Mouse (Mus musculus): ENCODE measurements around the gene Ccr10. TPM values are rescaled to one million over a fixed set of nuclear protein-coding genes. Genes with fewer than 3 reads are reported as not detected.

The Ccr10 gene
- polyA plus RNA-seq, 1 experiment from 2014 or later = 0.20 TPM

GRCm38 (mm10) chr11:101194137-101194536 is 18.9 kb upstream of the Ccr10 start:
- no peaks in the 10 kb centered on the region for H3K27me3 ChIP-seq (ENCODE audit: insufficient read depth, poor library complexity, severe bottlenecking)
- H3K4me3 ChIP-seq = no peak overlapping the region
- WGBS = 90% methylated on average over 5 of the region's 5 CpGs
- H3K9me3 ChIP-seq = no peaks in the 10 kb centered on the region
- no peak overlapping the region for H3K27ac ChIP-seq
- peaks cover 51% of the 10 kb centered on the region for H3K36me3 ChIP-seq
- DNase-seq (ENCODE audit: low spot score) = no peak
- H3K4me1 ChIP-seq (replicated peaks) = peaks cover 31% of the 10 kb centered on the region

DNA sequence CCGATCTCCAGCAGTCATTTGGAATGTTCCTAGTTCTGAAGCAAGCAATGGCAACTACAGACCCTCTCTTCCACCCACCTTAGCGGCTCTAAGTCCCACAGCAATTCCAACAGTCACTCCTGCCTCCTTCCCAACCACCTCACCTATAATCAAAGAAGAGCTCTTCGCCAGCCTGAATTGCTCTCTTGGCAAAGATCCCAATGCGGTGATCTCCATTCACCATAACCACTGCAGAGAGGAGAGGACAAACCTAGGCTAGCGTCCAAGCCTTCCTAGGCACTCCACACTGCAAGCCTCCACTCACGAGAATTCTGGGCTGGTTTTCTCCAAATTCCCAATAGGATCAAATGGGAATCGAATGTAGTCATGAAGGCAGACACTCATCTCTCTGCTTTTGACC is 17.8 kb upstream of the Ccr10 start:
- 89% methylated on average over 7 of the region's 7 CpGs for WGBS

DNA sequence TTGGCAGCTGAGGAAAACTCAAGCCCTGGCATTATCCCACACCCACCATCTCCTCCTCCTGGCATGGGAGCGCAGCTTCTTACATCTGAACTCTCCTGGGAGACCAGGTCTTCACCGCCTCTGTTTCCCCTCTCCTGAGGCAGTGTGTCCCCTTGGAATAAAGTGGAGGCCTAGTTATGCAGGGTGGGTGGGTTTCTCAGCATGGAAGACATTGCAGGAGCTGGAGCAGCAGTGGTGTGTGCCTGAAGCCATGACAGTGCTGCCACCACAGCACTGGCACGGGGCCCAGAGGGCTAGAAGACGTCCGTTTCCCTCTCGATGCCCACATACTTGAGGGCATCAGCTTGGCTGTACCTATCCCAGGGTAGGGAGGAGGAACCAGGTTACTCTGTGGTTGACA is 17.4 kb upstream of the Ccr10 start:
- Histone ChIP-seq H3K27me3 (ENCODE audit: insufficient read depth, poor library complexity, severe bottlenecking) (no peaks in the 10 kb centered on the region), H3K27ac (0 out of 2 replicates have a peak overlapping the region, but pooled peaks have one; percentile 30), H3K36me3 (peaks cover 36% of the 10 kb centered on the region), H3K9me3 (no peaks in the 10 kb centered on the region), H3K4me3 (no peak overlapping the region), H3K4me1 (replicated peaks) (peaks cover 45% of the 10 kb centered on the region)
- 93% methylated on average over 6 of the region's 6 CpGs for whole genome bisulfite sequencing
- no peak for DNase-seq (ENCODE audit: low spot score)

More for the DNA sequence above, 17.8 kb upstream of the Ccr10 start:
- Histone ChIP-seq H3K27ac (0 out of 2 replicates have a peak overlapping the region, but pooled peaks have one; percentile 30), H3K4me1 (replicated peaks) (peaks cover 42% of the 10 kb centered on the region), H3K4me3 (no peak overlapping the region), H3K27me3 (ENCODE audit: insufficient read depth, poor library complexity, severe bottlenecking) (no peaks in the 10 kb centered on the region), H3K36me3 (peaks cover 40% of the 10 kb centered on the region), H3K9me3 (no peaks in the 10 kb centered on the region)
- DNase-seq (ENCODE audit: low spot score) = no peak

- Histone ChIP-seq H3K9me3 (no peaks in the 10 kb centered on the region), H3K4me1 (replicated peaks) (peaks cover 45% of the 10 kb centered on the region), H3K4me3 (no peak overlapping the region), H3K36me3 (peaks cover 30% of the 10 kb centered on the region), H3K27ac (peak overlapping the region; percentile 89), H3K27me3 (ENCODE audit: insufficient read depth, poor library complexity, severe bottlenecking) (no peaks in the 10 kb centered on the region)
- DNase-seq (ENCODE audit: low spot score) = no peak
- 85% methylated on average over 4 of the region's 4 CpGs for WGBS
Measured at GRCm38 (mm10) chr11:101191919-101192470, 16.8 kb upstream of the Ccr10 start.

DNA sequence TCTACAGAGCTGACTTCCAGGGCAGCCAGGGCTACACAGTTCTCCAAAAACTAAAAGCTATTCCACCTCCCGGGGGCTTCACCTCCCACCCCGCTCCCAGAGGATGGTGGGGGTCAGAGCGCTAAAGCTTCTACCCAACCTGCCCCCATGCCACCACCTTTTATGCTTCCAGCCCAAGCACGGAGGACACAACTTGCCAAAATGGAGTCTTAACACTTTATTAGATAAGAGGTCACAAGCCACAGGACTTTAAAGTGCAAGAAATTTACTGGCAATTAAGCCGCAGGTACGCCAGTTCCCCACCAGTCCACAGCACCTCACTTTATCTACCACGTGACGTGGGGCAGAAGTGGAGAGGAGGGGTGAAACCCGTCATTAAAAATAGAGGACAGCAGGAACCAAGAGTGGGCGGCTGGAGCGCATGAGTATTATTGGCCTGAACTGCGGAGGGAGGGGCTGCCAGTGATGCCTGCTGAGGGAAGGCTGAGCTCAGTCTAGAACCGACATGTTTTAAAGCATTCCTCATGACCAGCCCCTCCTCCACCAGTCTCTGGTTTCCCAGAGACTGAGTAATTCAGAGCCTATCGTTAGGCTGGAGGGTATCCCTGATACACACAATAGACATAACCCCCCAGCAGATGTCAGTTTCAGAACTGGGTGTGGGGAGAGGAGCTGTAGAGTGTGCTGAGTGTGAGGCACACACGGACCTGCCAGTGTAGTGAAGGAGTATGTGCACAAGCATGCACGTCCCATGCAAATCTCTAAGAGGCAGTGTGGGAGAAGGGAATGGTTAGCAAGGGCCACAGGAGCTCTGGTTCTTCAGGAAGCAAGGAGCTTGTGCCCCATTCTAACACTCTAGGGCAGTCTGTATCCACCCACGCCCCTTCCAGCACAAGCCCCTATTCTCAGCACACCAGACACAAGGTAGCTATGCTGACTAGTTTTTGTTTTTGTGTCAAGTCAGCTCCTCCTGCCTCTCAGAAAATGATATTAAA is 16.0 kb upstream of the Ccr10 start:
- peak overlapping the region; percentile 89 for H3K27ac ChIP-seq
- DNase-seq (ENCODE audit: low spot score) = no peak

GRCm38 (mm10) chr11:101190181-101190912 is 15.1 kb upstream of the Ccr10 start:
- WGBS = 45% methylated on average over 8 of the region's 8 CpGs
- Histone ChIP-seq H3K4me3 (no peak overlapping the region), H3K4me1 (replicated peaks) (peaks cover 45% of the 10 kb centered on the region), H3K36me3 (peaks cover 19% of the 10 kb centered on the region), H3K27me3 (ENCODE audit: insufficient read depth, poor library complexity, severe bottlenecking) (no peaks in the 10 kb centered on the region), H3K9me3 (no peaks in the 10 kb centered on the region), H3K27ac (peak overlapping the region; percentile 89)
- DNase-seq (ENCODE audit: low spot score) = no peak

More for the DNA sequence above, 16.0 kb upstream of the Ccr10 start:
- Histone ChIP-seq H3K9me3 (no peaks in the 10 kb centered on the region), H3K36me3 (peaks cover 25% of the 10 kb centered on the region), H3K4me1 (replicated peaks) (peaks cover 45% of the 10 kb centered on the region), H3K27me3 (ENCODE audit: insufficient read depth, poor library complexity, severe bottlenecking) (no peaks in the 10 kb centered on the region), H3K4me3 (no peak overlapping the region)
- WGBS = 47% methylated on average over 17 of the region's 17 CpGs

DNA sequence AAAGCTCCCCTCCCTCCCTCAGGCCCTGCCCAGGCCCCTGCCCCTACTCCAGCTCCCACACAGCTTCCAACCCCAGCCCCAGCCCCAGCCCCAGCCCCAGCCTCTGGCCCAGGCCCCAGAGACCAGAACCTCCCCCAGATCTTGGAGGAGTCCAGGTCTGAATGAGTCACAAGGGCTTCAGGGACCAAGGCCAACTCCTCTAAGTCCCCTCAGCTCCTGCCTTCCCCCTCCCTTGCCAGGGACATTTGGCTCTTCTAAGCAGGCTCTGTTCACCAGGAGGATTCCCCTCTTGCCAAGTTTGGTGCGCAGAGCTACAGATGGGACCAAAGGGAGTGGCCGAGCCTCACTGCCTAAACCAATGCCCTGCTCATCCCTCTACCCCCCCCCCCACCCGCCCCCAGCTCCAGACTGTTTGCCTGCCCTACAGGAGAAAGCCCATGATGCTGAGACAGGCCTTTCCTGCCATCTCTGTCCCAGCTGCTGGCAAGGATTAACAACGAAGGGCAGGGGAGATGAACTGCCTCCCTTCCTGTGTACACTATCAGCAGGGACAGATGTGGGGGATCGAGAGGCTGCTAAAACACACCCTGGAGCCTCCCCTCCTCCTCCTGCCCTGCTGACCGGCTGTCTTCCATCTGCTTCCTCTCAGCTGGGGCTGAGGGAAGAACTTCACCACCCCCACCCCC is 14.4 kb upstream of the Ccr10 start:
- no peaks in the 10 kb centered on the region for H3K27me3 ChIP-seq (ENCODE audit: insufficient read depth, poor library complexity, severe bottlenecking)
- peaks cover 12% of the 10 kb centered on the region for H3K36me3 ChIP-seq
- peak; percentile 66 for DNase-seq (ENCODE audit: low spot score)
- 0 out of 2 replicates have a peak overlapping the region, but pooled peaks have one; percentile 26 for H3K4me3 ChIP-seq
- peaks cover 45% of the 10 kb centered on the region for H3K4me1 ChIP-seq (replicated peaks)
- WGBS = 12% methylated on average over 6 of the region's 6 CpGs
- H3K9me3 ChIP-seq = no peaks in the 10 kb centered on the region
- peak overlapping the region; percentile 89 for H3K27ac ChIP-seq

- Histone ChIP-seq H3K27me3 (ENCODE audit: insufficient read depth, poor library complexity, severe bottlenecking) (peaks cover 8% of the 10 kb centered on the region), H3K27ac (peak overlapping the region; percentile 89; the same call in 1 of the 2 replicates), H3K4me1 (replicated peaks) (peaks cover 52% of the 10 kb centered on the region), H3K36me3 (peaks cover 5% of the 10 kb centered on the region; the same call in 1 of the 2 replicates), H3K9me3 (no peaks in the 10 kb centered on the region), H3K4me3 (no peak overlapping the region)
- DNase-seq (ENCODE audit: low spot score) = no peak
- WGBS = 78% methylated on average over 11 of the region's 11 CpGs
Measured at GRCm38 (mm10) chr11:101188166-101188805, 13.0 kb upstream of the Ccr10 start.

DNA sequence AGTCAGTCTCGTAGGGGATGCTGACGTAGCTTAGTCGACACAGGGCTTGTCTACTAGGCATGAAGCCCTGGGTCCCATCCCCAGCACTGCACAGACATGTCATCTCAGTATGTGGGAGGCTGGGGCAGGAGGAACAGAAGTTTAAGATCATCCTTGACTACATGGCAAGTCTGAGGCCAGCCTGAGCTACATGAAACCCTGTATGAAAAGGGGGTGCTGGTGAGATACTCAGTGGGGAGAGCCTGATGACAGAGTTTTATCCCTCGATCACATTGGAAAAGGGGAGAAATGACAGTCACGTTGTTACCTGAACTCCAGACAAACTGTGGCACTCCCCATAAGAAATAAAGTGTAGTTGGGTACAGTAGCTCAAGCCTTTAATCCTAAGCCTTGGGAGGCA is 12.3 kb upstream of the Ccr10 start:
- Histone ChIP-seq H3K4me3 (no peak overlapping the region), H3K27ac (no peak overlapping the region), H3K27me3 (ENCODE audit: insufficient read depth, poor library complexity, severe bottlenecking) (peaks cover 13% of the 10 kb centered on the region), H3K36me3 (peaks cover 2% of the 10 kb centered on the region; the same call in 1 of the 2 replicates), H3K9me3 (no peaks in the 10 kb centered on the region), H3K4me1 (replicated peaks) (peaks cover 58% of the 10 kb centered on the region)
- DNase-seq (ENCODE audit: low spot score) = no peak
- 93% methylated on average over 5 of the region's 5 CpGs for WGBS

- Histone ChIP-seq H3K9me3 (no peaks in the 10 kb centered on the region), H3K4me1 (replicated peaks) (peaks cover 52% of the 10 kb centered on the region), H3K4me3 (no peak overlapping the region), H3K36me3 (no peaks in the 10 kb centered on the region), H3K27me3 (ENCODE audit: insufficient read depth, poor library complexity, severe bottlenecking) (peaks cover 13% of the 10 kb centered on the region), H3K27ac (no peak overlapping the region)
- DNase-seq (ENCODE audit: low spot score) = no peak
- 86% methylated on average over 27 of the region's 27 CpGs for WGBS
Measured at GRCm38 (mm10) chr11:101186526-101187247, 11.4 kb upstream of the Ccr10 start.

- DNase-seq (ENCODE audit: low spot score) = no peak
- Histone ChIP-seq H3K4me3 (no peak overlapping the region), H3K9me3 (no peaks in the 10 kb centered on the region), H3K27ac (no peak overlapping the region), H3K36me3 (no peaks in the 10 kb centered on the region), H3K4me1 (replicated peaks) (peaks cover 40% of the 10 kb centered on the region), H3K27me3 (ENCODE audit: insufficient read depth, poor library complexity, severe bottlenecking) (peaks cover 20% of the 10 kb centered on the region)
- WGBS = 93% methylated on average over 4 of the region's 4 CpGs
Measured at GRCm38 (mm10) chr11:101185441-101185840, 10.2 kb upstream of the Ccr10 start.
